ENCODE assay signal across 8 mouse cellular contexts in genomic region chr15:85336301-85336991, GRCm38 (mm10). TPM values are rescaled to one million over a fixed set of nuclear protein-coding genes. Genes with fewer than 3 reads are reported as not detected.
DNase-seq lines count a peak whose midpoint lies in the region; ATAC-seq lines count a peak whose summit lies in the region.

No protein-coding gene starts in this region.

- H3K36me3 ChIP-seq in hindbrain, embryonic 12.5 days = no peaks in the 10 kb centered on the region

- under 1% methylated on average over 54 of the region's 54 CpGs for WGBS in hindbrain, embryonic 12.5 days

- peak; percentile 96 for ATAC-seq in hindbrain, embryonic 12.5 days (ENCODE audit: low FRiP score)

- peak overlapping the region; percentile 95 for H3K4me3 ChIP-seq in hindbrain, embryonic 12.5 days

- H3K27ac ChIP-seq in hindbrain, embryonic 12.5 days = peak overlapping the region; percentile 99

- H3K9me3 ChIP-seq in hindbrain, embryonic 12.5 days (replicated peaks) = no peaks in the 10 kb centered on the region

- H3K4me1 ChIP-seq in hindbrain, embryonic 12.5 days = peaks cover 28% of the 10 kb centered on the region

- H3K9ac ChIP-seq in hindbrain, embryonic 12.5 days = peak overlapping the region; percentile 94

- peak overlapping the region; percentile 78 for H3K4me2 ChIP-seq in hindbrain, embryonic 12.5 days (replicated peaks)

- peak; percentile 90 for DNase-seq in NIH3T3 (ENCODE audit: low read depth)
- peak; percentile 88 to 89 for DNase-seq in cerebellum, postnatal 10 days
- DNase-seq in frontal cortex, postnatal 10 days (ENCODE audit: low spot score in 2 of 2) = peak; percentile 82 to 86
- peak; percentile 76 to 86 for DNase-seq in layer of hippocampus, postnatal 14 days (ENCODE audit: low spot score in 2 of 2)
- DNase-seq in lung, postnatal 10 days = peak; percentile 89
- peak; percentile 63 for DNase-seq in ovary, postnatal 14 days (ENCODE audit: low spot score)
- DNase-seq in thymus, postnatal 10 days (ENCODE audit: low spot score in 2 of 2) = peak; percentile 71 to 76

- H3K27me3 ChIP-seq in hindbrain, embryonic 12.5 days = no peaks in the 10 kb centered on the region

RNA-seq across cellular contexts. Expression of gene Atxn10, which starts 0.4 kb away (rescaled TPM):
- polyA plus RNA-seq in hindbrain, embryonic 12.5 days (2016; fragmentation: Nextera tagmentation; extraction: Ambion mirVana) = 402 and 422 TPM in 2 replicates
- 100 to 1,000 TPM; 323 to 344 TPM for total RNA-seq in layer of hippocampus, postnatal 14 days (2021)

Comparison
In these comparisons a context has a peak if more than half of its experiments do, and no peak if none do; other contexts are left out.
1. Peak in every context shown above with its lines: DNase-seq, ATAC-seq, H3K4me3 ChIP-seq and H3K27ac ChIP-seq.